Mouse (Mus musculus) testis, adult 2 months (tissue): ENCODE measurements around the gene Stx8. TPM values are rescaled to one million over a fixed set of nuclear protein-coding genes. Genes with fewer than 3 reads are reported as not detected.

Experiments
- H3K27ac ChIP-seq: fragments of 200-500 bp; 2 replicates; pipeline ENCODE4 v1.5.1; 2012; ENCODE audit warnings: low read depth, low read length; ENCODE audit not compliant: control insufficient read depth, insufficient read depth
- H3K27me3 ChIP-seq: fragments of 200-500 bp; 2 replicates; pipeline ENCODE4 v1.6.1; 2012; ENCODE audit warnings: mild to moderate bottlenecking, low read length, moderate library complexity; ENCODE audit not compliant: control insufficient read depth, insufficient read depth
- H3K36me3 ChIP-seq: fragments of 200-500 bp; 2 replicates; pipeline ENCODE4 v1.6.1; 2012; ENCODE audit warnings: mild to moderate bottlenecking, low read length; ENCODE audit not compliant: control insufficient read depth, insufficient read depth
- H3K4me1 ChIP-seq: fragments of 200-500 bp; 2 replicates; pipeline ENCODE4 v1.6.1; 2012; ENCODE audit warnings: low read length; ENCODE audit not compliant: control insufficient read depth, insufficient read depth
- H3K4me3 ChIP-seq: fragments of 200-500 bp; 2 replicates; pipeline ENCODE4 v1.5.1; 2012; ENCODE audit warnings: low read depth, mild to moderate bottlenecking, low read length, moderate library complexity, mixed read lengths; ENCODE audit not compliant: control insufficient read depth
- CTCF ChIP-seq: fragments of 200-500 bp; IDR thresholded peaks from 2 replicates; pipeline ENCODE4 v1.5.1; 2012; ENCODE audit warnings: low read depth, mild to moderate bottlenecking, inconsistent platforms, low read length, moderate library complexity; ENCODE audit not compliant: control insufficient read depth, insufficient read depth, insufficient replicate concordance
- POLR2A ChIP-seq: fragments of 200-500 bp; IDR thresholded peaks from 2 replicates; pipeline ENCODE4 v1.6.1; 2012; ENCODE audit warnings: low read depth, mild to moderate bottlenecking, inconsistent platforms, low read length, moderate library complexity; ENCODE audit not compliant: control insufficient read depth
- polyA plus RNA-seq: library from polyadenylated mRNA; depleted of rRNA; stranded (reverse); fragments of >200 nt; gene quantifications from 2 replicates; pipeline ENCODE4 v1.2.3, GENCODE M21; 2012

The Stx8 gene
- polyA plus RNA-seq, 1 experiment, result 19.6 TPM

DNA sequence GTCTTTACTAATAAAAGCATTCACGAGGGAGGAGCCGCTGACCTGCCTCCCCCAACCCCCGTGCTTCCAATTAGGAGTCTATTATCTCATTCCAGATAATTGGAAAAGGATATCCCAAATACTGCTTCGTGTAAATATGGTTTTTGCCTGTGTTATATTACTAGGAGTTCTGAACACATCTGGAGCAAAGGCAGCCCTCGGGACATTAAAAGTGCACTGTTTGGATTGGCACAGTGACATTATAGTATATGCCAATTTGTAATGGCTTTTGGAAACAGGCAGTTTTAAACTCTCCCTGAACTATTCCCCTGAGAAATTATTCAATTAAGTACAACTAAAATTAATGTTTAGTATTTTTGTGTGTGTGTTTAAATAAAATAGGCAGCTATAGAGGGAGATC is 108.7 kb downstream of the Stx8 start:
- H3K4me1 ChIP-seq, result no peaks in the 10 kb centered on the region
- no peak overlapping the region for H3K27ac ChIP-seq
- no peak for TF ChIP-seq POLR2A
- no peak for TF ChIP-seq CTCF
- no peaks in the 10 kb centered on the region for H3K27me3 ChIP-seq
- H3K4me3 ChIP-seq, result no peak overlapping the region
- no peaks in the 10 kb centered on the region for H3K36me3 ChIP-seq

- Histone ChIP-seq H3K4me1 (no peaks in the 10 kb centered on the region), H3K27ac (no peak overlapping the region), H3K4me3 (no peak overlapping the region), H3K27me3 (no peaks in the 10 kb centered on the region), H3K36me3 (no peaks in the 10 kb centered on the region)
- no peak for TF ChIP-seq CTCF
- TF ChIP-seq POLR2A, result no peak
These were observed 109.3 kb downstream of the Stx8 start for GRCm38 (mm10) chr11:68075331-68075730.

GRCm38 (mm10) chr11:68079756-68080155 is 113.8 kb downstream of the Stx8 start:
- Histone ChIP-seq H3K36me3 (no peaks in the 10 kb centered on the region), H3K27me3 (no peaks in the 10 kb centered on the region), H3K4me3 (no peak overlapping the region), H3K27ac (no peak overlapping the region), H3K4me1 (no peaks in the 10 kb centered on the region)
- TF ChIP-seq CTCF (no peak), POLR2A (no peak)

GRCm38 (mm10) chr11:68080999-68081398 is 115.0 kb downstream of the Stx8 start:
- Histone ChIP-seq H3K4me3 (no peak overlapping the region), H3K4me1 (no peaks in the 10 kb centered on the region), H3K27ac (no peak overlapping the region), H3K36me3 (no peaks in the 10 kb centered on the region), H3K27me3 (no peaks in the 10 kb centered on the region)
- no peak for TF ChIP-seq POLR2A
- no peak for TF ChIP-seq CTCF

GRCm38 (mm10) chr11:68082756-68083155 is 116.8 kb downstream of the Stx8 start:
- no peaks in the 10 kb centered on the region for H3K27me3 ChIP-seq
- no peak overlapping the region for H3K4me3 ChIP-seq
- H3K4me1 ChIP-seq, result no peaks in the 10 kb centered on the region
- H3K27ac ChIP-seq, result no peak overlapping the region
- H3K36me3 ChIP-seq, result no peaks in the 10 kb centered on the region
- TF ChIP-seq CTCF (no peak), POLR2A (no peak)

GRCm38 (mm10) chr11:68083562-68083961 is 117.6 kb downstream of the Stx8 start:
- no peak for TF ChIP-seq CTCF
- TF ChIP-seq POLR2A, result no peak
- Histone ChIP-seq H3K36me3 (no peaks in the 10 kb centered on the region), H3K4me1 (no peaks in the 10 kb centered on the region), H3K27ac (no peak overlapping the region), H3K27me3 (no peaks in the 10 kb centered on the region), H3K4me3 (no peak overlapping the region)

- no peaks in the 10 kb centered on the region for H3K4me1 ChIP-seq
- H3K27ac ChIP-seq, result no peak overlapping the region
- H3K4me3 ChIP-seq, result no peak overlapping the region
- H3K27me3 ChIP-seq, result no peaks in the 10 kb centered on the region
- H3K36me3 ChIP-seq, result no peaks in the 10 kb centered on the region
- TF ChIP-seq POLR2A (no peak), CTCF (no peak)
These were observed 120.2 kb downstream of the Stx8 start for GRCm38 (mm10) chr11:68086221-68086620.

GRCm38 (mm10) chr11:68089426-68089825 is 123.4 kb downstream of the Stx8 start:
- Histone ChIP-seq H3K36me3 (no peaks in the 10 kb centered on the region), H3K4me1 (no peaks in the 10 kb centered on the region), H3K27me3 (no peaks in the 10 kb centered on the region), H3K27ac (no peak overlapping the region), H3K4me3 (no peak overlapping the region)
- TF ChIP-seq POLR2A, result no peak
- no peak for TF ChIP-seq CTCF
